Mouse (Mus musculus): ENCODE results near the gene Scd3.
"Not testable (repeated sequence)": the region's sequence is repeated elsewhere in the genome, so short reads cannot be mapped to it uniquely, and the experiment has no call there.

The Scd3 gene

DNA sequence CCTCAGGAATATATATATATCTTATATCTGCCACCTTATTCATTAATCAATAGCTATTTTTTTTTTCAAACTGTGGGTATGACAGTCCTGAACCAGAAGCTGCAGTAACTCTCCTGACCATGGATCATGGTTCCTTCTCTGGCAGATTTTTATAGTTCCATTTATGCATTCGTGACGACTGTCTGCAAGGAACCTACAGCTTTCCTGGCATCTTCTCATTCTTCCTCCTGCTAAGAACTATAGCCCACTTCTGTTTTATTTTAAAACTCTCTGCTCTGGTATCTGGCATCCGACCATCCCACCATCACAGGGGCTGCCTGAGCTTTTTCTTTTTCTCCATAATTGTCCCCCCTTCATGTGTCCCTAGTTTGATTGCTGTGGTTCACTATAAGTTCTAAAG is 27.1 kb downstream of the Scd3 start:
- in situ Hi-C loops (cut with MboI; ENCODE audit: unreplicated experiment in 2 of 2) = no loop called here

DNA sequence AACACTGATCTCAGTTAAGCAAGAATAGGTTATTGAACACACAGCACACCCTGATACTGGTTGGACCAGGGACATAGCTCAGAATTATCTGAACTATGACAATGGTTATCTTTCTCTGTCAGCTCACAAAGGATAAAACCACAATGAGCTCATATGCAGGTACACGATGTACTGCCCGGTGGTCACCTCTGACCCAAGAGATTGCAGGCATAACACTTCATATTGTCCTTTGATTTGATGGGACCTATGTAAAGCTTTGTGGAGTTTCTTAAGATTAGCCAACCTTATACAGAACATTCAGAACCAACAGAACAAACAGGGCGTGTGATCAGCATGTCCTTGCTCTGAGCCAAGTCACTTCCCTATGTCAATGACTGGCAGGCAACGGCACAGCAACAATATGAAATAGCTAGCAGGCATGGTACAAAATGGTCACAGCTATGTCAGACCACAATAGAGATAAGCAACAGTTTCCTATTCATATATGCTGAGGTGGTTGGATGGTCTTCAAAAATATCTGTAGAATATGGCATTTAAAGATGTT is 28.6 kb downstream of the Scd3 start:
- in situ Hi-C loops (cut with MboI; ENCODE audit: unreplicated experiment in 2 of 2) = no loop called here

DNA sequence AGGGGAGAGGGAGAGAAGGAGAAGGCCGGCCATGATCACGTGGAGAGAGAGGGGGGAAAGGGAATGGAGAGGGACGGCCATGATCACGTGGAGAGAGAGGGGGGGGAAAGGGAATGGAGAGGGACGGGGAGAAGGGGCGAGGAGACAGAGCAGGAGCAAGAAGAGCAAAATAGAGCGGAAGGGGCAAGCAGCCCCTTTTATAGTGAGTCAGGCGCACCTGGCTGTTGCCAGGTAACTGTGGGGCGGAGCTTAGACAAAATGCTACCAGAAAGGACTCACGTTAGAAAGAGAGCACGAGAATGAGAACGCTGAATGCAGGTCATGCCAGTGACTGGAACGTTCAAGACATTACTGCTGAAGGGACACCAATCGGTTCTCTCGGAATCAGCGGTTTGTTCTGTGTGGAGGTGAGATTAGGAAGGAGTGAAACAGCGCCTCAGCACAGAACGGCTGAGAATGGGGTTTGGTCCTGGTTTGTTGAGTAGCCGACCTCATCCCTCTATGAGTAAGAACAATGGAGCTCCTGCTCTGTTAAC is 34.5 kb downstream of the Scd3 start:
- in situ Hi-C loops (cut with MboI; ENCODE audit: unreplicated experiment in 2 of 2) = loop anchor here in 1 of 2 experiments (5.0 kb wide), 1 partner anchor 45 kb away; the partner anchor contains the start of gene Pkd2l1

DNA sequence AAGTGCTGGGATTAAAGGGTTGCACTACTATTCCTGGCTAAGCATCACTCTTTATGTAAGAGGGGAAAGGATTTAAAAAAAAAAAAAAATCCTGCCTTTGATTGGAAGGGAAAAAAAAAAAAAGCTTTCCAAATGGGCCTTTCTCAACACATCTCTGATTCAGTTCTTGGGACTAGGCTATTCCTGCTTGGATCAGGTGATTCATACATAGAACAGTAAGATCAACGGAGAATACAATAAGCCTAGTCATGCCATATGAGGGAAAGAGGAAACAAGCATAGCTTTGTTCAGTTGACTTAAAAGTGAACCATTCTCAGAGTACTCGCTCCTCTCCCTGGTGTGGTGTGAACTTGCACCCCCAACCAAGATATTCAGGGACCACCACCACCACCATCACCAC is 35.8 kb downstream of the Scd3 start:
- in situ Hi-C loops (cut with MboI; ENCODE audit: unreplicated experiment in 2 of 2) = loop anchor here in 1 of 2 experiments (5.0 kb wide), 1 partner anchor 47 kb away; the partner anchor contains the start of gene Pkd2l1

DNA sequence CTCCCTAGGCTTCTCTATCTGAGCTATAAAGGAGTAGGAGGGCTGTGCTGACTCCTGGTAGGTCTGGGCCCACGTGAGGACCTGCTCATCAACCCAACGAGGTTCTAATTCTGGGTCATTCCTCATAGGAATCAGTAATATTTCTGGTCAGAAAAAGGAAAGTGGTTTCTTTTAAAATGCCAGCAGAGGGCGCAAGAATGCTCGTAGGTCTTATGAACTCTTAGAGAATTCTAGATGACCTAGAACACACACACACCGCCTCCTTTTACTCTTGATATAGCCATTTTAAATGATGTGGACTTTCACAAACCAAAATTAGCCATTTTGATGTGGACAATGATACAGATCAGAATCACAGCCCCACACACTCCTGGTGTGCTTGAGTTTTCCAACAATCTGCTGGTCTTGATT is 42.7 kb downstream of the Scd3 start:
- in situ Hi-C loops (cut with MboI; ENCODE audit: unreplicated experiment in 2 of 2) = loop anchor here (5.0 kb wide), 1 partner anchor 52 kb away; no protein-coding TSS in a partner anchor

DNA sequence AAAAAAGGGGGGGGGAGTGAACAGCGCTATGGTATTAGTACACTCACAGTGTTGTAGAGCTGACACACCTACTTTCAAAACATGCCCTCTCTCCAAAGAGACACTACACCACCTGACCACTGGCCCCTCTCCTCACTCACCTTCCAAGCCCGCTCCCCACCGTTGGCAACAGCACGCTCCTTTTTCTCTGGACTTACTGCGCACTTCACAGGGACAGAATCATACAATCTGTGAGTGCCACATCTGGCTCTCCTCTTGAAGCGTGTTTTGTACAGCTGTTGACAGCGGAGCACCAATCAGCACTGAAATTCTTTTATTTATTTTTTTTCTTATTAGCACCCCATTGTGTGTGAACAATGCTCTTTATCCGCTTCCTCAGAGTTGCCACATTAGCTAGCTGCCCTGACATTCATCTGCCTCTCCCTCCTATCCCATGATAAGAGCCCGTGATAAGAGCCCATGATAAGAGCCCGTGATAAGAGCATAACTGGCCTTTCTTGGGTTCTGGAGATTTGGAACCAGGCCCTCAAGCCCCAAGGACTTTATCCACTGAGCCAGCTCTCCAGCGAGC is 43.4 kb downstream of the Scd3 start:
- in situ Hi-C loops (cut with MboI; ENCODE audit: unreplicated experiment in 2 of 2) = loop anchor here (5.0 kb wide), 1 partner anchor 51 kb away; no protein-coding TSS in a partner anchor

DNA sequence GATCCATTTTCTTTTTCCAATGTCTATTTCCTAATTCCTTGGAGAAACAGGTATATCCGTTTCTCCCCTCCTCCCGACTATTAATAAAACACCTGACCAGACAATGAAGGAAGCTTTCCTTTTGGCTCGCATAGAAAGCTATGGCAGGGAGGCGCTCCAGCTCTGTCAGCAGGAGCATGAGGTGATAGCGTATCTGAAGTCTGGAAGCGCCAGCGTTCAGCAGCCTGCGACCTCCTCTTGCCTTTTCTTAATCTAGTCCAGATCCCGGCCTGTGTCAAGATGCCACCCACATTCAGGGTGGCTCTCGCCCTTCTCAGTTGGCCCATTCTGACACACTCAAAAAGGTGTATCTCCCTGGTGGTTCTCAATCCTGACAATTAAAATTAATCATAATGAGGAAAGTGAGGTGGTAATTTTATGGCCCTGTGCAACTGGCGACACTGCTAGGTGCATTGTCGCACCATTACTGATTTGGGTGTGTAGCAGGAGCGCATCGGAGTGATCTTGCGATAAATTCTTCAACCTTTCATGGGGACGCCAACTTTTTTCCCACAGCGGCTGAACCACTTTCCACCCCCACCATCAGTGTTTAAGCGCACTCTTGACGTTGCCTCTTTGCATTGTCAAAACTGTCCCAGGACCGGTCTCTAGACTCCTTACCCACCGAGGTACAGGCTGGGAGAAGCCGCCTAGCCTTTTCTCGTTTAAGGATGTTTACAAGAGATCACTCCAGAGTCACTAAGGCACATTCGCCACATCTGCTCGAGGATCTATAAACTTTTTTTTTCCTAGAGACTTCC is 44.4 kb downstream of the Scd3 start:
- in situ Hi-C loops (cut with MboI; ENCODE audit: unreplicated experiment in 2 of 2) = loop anchor here (5.0 kb wide), 1 partner anchor 50 kb away; no protein-coding TSS in a partner anchor

DNA sequence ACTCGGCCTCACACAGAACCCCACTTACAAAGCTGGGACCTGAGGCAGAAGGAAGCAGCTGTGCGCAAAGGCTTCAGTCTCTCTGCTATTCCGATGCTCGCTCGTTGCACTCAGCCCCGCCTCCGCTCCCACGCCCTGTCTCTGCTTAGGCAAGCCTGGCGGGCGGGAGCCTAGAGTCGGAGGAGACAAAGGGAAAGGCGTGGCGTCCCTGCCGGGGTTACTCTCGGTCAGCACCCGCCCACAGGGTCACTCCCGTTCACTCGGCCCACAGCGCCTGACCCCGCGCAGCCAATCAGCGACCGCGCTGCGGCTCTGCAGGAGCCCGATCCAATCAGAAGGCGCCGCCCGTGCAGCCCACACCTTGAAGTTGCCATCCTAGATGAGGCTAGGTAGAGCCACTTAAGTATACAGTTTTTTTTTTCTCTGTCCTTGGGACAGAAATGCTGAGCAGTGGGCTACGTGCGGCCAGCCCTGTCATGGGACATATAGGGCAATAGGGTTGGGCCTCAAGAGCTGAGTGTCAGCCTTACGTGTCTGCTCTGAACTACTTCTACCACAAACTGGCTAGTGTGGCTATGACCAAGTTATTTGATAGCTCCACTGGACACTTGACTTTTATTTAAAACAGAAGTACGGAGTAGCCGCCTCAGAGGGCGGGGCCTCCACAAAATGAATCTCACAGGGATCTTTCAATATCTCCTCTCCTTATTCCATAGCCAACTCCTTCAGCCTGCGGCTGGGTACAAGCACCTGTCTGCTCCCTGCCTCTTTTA is 45.2 kb downstream of the Scd3 start:
- in situ Hi-C loops (cut with MboI; ENCODE audit: unreplicated experiment in 2 of 2) = loop anchor here (5.0 kb wide), 1 partner anchor 49 kb away; no protein-coding TSS in a partner anchor

DNA sequence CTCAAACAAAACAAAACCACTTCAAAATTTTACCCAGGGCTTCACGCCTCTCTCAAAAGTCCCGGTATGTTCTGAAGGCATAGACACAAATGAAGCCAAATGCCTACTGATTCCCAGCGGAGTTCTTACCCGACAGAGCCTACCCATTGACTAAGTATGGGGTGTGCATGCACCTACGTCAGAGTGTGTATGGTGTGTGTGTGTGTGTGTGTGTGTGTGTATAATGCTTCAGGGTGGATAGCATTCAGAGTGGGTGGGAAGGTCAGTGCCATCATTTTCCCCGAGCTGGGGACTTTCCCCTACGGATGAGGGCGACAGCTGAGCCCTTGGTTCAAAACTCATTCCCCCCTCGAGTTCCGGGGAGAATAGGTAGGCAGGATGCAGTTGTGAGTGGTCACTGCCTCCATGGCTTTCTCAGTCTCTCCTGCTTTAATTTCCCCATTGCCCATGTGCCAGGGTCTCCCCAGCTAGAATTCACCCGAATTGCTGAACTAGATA is 45.8 kb downstream of the Scd3 start:
- in situ Hi-C loops (cut with MboI; ENCODE audit: unreplicated experiment in 2 of 2) = loop anchor here (5.0 kb wide), 1 partner anchor 48 kb away; no protein-coding TSS in a partner anchor

DNA sequence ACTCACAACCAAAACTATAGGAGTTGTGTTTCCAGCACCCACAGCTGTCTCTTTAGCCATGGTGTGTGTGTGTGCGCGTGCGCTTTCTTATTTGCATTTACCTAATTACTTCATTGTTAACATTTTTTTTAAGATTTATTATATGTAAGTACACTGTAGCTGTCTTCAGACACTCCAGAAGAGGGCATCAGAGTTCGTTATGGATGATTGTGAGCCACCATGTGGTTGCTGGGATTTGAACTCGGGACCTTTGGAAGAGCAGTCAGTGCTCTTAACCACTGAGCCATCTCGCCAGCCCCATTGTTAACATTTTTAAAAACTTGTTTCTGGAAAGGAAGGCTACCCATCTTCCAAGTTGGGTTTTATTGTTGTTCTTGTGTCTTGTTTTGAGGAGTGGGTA is 48.1 kb downstream of the Scd3 start:
- in situ Hi-C loops (cut with MboI; ENCODE audit: unreplicated experiment in 2 of 2) = not testable (repeated sequence)

DNA sequence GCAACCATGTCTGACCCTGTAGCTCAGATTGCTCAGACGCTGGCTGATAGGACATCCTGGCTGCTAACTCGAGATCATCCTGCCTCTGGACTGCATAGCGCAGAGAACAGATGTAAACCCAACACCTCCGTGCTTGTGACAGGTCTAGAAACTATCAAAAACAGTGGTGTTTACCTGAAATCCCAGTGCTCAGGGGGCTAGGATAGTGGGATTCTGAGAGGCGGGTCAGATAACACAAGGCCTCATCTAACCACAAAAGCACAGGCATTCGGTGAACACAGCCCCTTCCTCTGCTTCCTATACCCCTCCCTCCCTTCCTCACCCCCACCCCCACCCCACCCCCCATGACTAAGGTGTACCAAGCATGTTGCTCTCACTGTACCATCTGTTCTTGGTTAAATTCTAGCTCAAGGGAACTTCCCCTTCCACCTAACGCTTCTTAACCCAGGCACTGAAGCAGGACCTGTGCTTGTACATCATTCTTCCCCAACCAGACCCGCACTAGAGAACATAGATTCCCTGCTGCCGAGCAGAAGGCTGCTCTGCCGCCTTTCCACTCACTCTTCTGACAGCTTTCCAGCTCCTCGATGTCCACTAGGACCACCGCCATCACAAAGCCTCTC is 49.0 kb downstream of the Scd3 start:
- in situ Hi-C loops (cut with MboI; ENCODE audit: unreplicated experiment in 2 of 2) = no loop called here

DNA sequence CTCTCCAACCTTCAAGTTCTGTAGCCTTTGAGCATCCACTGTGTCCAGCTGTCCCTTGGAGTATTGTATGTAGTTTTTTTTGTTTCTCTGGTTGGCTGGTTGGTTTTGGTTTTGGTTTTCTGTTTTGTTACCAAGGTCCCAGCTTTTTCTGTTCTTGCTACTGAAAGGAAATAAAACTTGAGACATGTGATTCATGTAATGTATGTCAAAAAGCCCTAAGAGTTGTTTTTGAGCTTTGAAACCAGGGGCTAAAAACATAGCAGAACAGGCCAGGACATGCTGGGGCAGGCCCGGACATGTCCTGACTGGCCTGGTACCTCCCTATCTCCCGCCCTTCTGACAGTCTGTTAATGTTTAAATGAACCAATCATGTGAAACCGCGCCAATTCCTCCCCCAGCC is 51.0 kb downstream of the Scd3 start:
- in situ Hi-C loops (cut with MboI; ENCODE audit: unreplicated experiment in 2 of 2) = not testable (repeated sequence)

DNA sequence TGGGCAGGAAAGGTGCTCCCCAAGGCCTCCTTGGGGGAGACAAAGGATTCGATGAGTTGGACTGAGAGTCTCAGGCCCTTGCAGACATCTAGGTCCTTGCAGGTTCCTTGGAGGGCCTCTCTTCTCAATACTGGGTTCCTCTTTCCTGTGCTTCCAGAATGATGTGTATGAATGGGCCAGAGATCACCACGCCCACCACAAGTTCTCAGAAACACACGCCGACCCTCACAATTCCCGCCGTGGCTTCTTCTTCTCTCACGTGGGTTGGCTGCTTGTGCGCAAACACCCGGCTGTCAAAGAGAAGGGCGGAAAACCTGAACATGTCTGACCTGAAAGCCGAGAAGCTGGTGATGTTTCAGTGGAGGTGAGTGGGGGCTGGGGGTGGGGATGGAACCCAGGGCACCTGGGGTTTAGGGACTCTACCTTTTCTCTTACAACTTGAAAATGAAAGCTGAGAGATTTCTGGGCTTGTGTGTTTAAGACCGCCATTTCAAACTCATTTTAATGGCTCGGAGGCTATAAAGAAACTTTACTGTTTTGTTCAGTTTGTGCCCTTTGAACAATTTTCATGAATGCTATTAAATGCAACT is 54.4 kb downstream of the Scd3 start:
- in situ Hi-C loops (cut with MboI; ENCODE audit: unreplicated experiment in 2 of 2) = no loop called here

DNA sequence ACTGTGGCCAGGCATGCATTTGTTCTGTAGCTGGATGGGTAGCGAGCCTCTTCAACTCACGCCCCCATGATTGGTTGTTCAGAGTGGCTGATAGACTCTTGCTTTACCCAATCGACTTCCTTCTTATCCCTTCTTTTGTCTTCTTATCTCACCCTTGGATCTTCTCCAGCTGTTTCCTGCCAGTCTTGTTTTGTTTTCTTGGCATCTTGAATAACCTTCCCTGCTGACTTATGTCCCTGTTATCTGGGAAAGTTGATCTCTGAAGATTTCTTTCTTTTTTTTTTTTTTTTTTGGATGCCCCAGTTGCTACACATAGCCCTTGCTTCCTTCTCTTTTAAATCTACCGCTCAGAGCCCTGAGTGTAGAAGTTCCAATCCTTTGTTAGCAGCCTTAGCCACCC is 56.4 kb downstream of the Scd3 start:
- in situ Hi-C loops (cut with MboI; ENCODE audit: unreplicated experiment in 2 of 2) = no loop called here

DNA sequence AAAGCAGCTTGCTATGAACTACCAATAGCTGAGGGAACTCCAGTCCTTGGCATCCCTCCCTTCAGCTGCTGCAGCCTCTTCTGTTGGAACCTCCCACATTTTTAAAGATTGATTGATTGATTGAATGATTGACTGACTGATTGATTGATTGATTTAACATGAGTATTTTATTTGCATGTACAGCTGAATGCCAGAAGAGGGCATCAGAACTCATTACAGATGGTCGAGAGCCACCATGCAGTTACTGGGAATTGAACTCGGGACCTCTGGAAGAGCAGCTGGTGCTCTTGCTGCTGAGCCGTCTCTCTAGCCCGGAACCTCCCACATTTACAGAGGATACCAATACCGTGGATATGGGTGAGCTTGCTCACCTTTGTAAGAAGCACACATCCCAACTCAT is 57.4 kb downstream of the Scd3 start:
- in situ Hi-C loops (cut with MboI; ENCODE audit: unreplicated experiment in 2 of 2) = no loop called here

DNA sequence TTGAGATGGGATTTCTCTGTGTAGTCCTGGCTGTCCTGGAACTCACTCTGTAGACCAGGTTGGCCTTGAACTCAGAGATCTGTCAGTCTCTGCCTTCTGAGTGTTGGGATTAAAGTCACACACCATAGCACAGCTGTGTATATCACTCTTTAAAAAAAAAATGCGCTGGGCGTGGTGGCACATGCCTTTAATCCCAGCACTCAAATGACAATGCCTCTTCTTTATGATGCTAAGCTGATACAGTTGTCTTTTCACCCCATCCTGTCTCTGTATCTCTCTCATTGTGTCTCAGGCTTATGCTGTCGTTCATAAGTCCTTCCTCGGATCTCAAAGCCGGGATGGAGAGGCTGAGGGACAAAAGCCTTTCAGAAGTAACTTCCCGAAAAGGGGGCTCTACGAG is 58.7 kb downstream of the Scd3 start:
- in situ Hi-C loops (cut with MboI; ENCODE audit: unreplicated experiment in 2 of 2) = no loop called here

DNA sequence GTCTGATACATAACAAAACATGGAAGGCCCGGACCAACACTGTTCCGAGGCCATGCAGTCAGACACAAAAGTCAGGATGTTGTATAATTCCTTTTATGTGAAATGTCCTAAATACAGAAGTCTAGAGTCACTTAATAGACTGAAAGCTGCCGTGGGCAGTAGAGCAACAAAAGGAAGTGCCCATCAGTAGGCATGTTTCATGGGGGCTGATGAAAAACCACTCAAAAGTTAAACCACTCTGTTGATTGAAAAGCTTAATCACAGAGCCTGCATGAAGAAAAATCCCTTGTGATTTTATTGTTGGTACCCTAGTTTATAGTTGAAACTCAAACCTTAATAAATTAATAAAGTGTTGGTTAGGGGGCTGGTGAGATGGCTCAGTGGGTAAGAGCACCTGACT is 60.5 kb downstream of the Scd3 start:
- in situ Hi-C loops (cut with MboI; ENCODE audit: unreplicated experiment in 2 of 2) = no loop called here

DNA sequence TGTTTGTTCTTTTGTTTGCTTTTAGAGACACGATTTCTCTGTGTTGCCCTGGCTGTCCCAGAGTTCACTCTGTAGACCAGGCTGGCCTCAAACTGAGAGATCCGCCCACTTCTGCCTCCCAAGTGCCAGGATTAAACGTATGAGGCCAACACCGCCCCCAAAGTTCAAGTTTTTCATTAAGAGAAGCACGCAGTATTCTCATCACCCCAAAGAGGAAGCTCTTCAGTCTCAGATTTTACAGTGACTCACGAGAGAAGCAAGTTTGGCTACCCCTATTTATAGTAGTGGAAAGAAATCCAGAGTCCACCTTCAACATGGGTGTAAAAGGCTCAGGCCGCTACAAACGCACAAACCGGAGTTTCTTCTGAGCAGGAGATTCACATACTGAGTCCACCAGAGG is 61.2 kb downstream of the Scd3 start:
- in situ Hi-C loops (cut with MboI; ENCODE audit: unreplicated experiment in 2 of 2) = no loop called here

DNA sequence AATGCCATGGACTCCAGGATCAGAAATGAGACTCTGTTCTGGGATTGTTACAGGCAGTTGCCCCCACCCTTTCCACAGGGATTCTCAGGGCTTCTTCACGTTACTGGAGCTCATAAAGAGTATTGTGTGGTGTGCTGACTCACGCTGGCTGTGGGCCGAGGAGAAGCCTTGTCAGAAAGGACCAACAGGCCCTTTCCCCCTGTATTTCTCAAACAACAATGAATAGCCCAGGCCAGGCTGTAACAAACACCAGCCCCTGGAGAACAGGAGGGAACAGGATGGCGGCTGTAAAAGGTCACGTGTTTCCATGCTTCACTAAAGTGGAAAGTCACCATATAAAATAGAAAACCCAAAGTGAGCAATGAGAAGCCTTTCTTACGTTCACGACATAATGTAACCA is 62.2 kb downstream of the Scd3 start:
- in situ Hi-C loops (cut with MboI; ENCODE audit: unreplicated experiment in 2 of 2) = no loop called here

DNA sequence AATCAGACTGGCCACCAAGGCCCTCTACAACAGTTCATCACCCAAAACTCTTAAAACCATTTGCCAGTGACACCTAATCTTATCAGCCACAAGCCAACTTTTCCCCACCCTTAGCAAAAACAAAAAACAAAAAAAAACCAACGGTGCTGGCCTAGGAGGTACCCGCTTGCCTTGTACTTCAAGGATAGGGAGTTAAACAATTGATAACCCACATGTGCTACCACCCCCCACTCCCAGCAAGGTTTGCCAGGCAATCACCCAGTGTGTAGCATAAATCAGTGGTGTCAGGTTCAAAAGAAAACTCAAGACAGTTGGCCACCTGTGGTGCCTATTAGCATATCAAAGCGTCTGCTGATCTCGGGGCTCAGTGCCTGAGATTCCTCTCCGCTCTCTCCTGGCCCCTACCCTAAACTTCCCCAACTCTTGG is 62.9 kb downstream of the Scd3 start:
- in situ Hi-C loops (cut with MboI; ENCODE audit: unreplicated experiment in 2 of 2) = no loop called here
